Mouse (Mus musculus) embryonic facial prominence, embryonic 11.5 days (tissue): ENCODE measurements at regions not wholly inside any gene's neighbourhood (a gene's known extent, or its start where the extent isn't known, plus 50 kb on each side); places are given as distances from the start of the nearest gene placed in this dataset.

Source experiments
- ATAC-seq: fragments of 200-750 bp; cut with Nextera tagmentation; replicated peaks from 2 replicates; pipeline ENCODE4 v1.8.0; 2017; ENCODE audit warnings: low read depth; ENCODE audit not compliant: insufficient number of reproducible peaks, low FRiP score, low TSS enrichment
- DNase-seq: peaks from one replicate; pipeline ENCODE4 v3.0.0-alpha.2; 2015; ENCODE audit warnings: low spot score
- H3K27ac ChIP-seq: fragments of 300-500 bp; sonication (generic); replicated peaks from 2 replicates; pipeline ENCODE4 v1.5.1; 2014; ENCODE audit warnings: mild to moderate bottlenecking, low read depth, low read length, control low read depth
- H3K27me3 ChIP-seq: fragments of 300-500 bp; sonication (generic); 2 replicates; pipeline ENCODE4 v1.6.1; 2014; ENCODE audit warnings: mild to moderate bottlenecking, low read length, moderate library complexity, mixed read lengths; ENCODE audit not compliant: control insufficient read depth, insufficient read depth
- H3K36me3 ChIP-seq: fragments of 300-500 bp; sonication (generic); replicated peaks from 2 replicates; pipeline ENCODE4 v1.6.1; 2014; ENCODE audit warnings: low read depth, mild to moderate bottlenecking, low read length, moderate library complexity, mixed read lengths; ENCODE audit not compliant: control insufficient read depth, insufficient read depth
- H3K4me1 ChIP-seq: fragments of 300-500 bp; sonication (generic); 2 replicates; pipeline ENCODE4 v1.6.1; 2014; ENCODE audit warnings: low read length, mixed read lengths; ENCODE audit not compliant: control insufficient read depth, insufficient read depth
- H3K4me2 ChIP-seq: fragments of 300-500 bp; sonication (generic); 2 replicates; pipeline ENCODE4 v1.6.1; 2014; ENCODE audit warnings: low read depth, mild to moderate bottlenecking, control low read depth, low read length, moderate library complexity
- H3K4me3 ChIP-seq: fragments of 300-500 bp; sonication (generic); 2 replicates; pipeline ENCODE4 v1.5.1; 2014; ENCODE audit warnings: low read depth, low read length, control low read depth
- H3K9ac ChIP-seq: fragments of 300-500 bp; sonication (generic); replicated peaks from 2 replicates; pipeline ENCODE4 v1.6.1; 2014; ENCODE audit warnings: mild to moderate bottlenecking, control low read depth, low read length
- H3K9me3 ChIP-seq: fragments of 300-500 bp; sonication (generic); replicated peaks from 2 replicates; pipeline ENCODE4 v1.6.1; 2016; ENCODE audit warnings: mild to moderate bottlenecking, low read length, inconsistent platforms, mixed read lengths; ENCODE audit not compliant: control insufficient read depth
- WGBS: fragments of 180-500 bp; shearing (Covaris S2); extraction: QIAGEN DNeasy Blood & Tissue Kit; methylation state at CpG from one replicate; pipeline ENCODE4 v1.1.7; 2014; 5-methylcytosine and 5-hydroxymethylcytosine counted together

DNA sequence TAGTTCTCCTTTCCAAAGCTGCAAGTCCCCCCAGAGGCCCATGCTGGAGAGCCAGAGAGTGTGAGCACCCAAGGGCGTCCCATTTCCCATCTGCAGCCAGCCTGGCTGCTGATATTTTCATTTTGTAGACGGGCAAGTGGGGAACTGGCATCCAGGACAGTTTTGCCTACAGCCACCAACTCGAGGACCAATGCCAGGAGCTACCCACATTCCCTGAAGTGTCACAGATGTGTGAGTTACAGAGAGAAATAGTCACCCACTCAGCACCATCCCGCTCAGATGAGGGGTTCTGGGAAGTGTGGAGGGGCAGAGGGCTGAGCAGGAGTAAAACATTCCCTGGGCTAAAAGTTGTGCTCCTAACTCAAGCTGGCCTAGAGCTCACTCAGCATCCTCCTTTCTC lies 472.6 kb upstream of the Zmiz1 start:
- WGBS: 80% methylated on average over 4 of the region's 4 CpGs
- H3K27ac ChIP-seq: no peak overlapping the region
- no peak for ATAC-seq

GRCm38 (mm10) chr14:24993751-24994658 lies 465.0 kb upstream of the Zmiz1 start:
- WGBS: 36% methylated on average over 21 of the region's 21 CpGs
- ATAC-seq (no peak), DNase-seq (peak; percentile 21)
- Histone ChIP-seq H3K27ac (no peak overlapping the region), H3K9ac (0 out of 2 replicates have a peak overlapping the region, but pooled peaks have one; percentile 7), H3K36me3 (no peaks in the 10 kb centered on the region), H3K27me3 (no peaks in the 10 kb centered on the region), H3K9me3 (peaks cover 3% of the 10 kb centered on the region; the same call in 1 of the 2 replicates), H3K4me3 (no peak overlapping the region), H3K4me1 (peaks cover 8% of the 10 kb centered on the region), H3K4me2 (no peak overlapping the region)

More for the DNA sequence above, 472.6 kb upstream of the Zmiz1 start:
- H3K9me3 ChIP-seq: no peaks in the 10 kb centered on the region
- no peaks in the 10 kb centered on the region for H3K27me3 ChIP-seq
- H3K36me3 ChIP-seq: no peaks in the 10 kb centered on the region
- DNase-seq: no peak
- no peak overlapping the region for H3K4me2 ChIP-seq
- H3K4me3 ChIP-seq: no peak overlapping the region
- H3K9ac ChIP-seq: no peak overlapping the region
- no peaks in the 10 kb centered on the region for H3K4me1 ChIP-seq

DNA sequence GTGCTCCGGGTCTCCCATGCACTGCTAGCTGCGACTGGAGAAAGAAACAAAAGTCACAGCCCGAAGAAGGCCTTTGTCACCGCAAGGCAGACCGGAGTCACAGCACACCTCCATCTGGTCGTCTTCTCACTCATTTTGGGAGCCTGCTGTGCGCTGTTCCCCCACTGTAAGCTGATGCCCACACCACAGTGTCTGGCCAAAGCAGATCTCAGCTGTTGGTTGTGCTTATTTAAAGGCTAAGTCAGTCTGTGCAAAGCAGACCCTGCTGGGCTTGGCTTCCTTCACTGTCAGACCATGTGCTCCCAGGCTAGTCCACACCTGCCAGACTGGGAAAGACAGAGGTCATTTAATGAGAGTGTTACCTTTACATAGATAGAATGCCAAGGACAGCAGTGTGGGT lies 463.8 kb upstream of the Zmiz1 start:
- H3K9ac ChIP-seq: no peak overlapping the region
- H3K4me3 ChIP-seq: no peak overlapping the region
- no peak for ATAC-seq
- H3K36me3 ChIP-seq: no peaks in the 10 kb centered on the region
- H3K9me3 ChIP-seq: peaks cover 3% of the 10 kb centered on the region; the same call in 1 of the 2 replicates
- no peak overlapping the region for H3K4me2 ChIP-seq
- peaks cover 8% of the 10 kb centered on the region for H3K4me1 ChIP-seq
- 59% methylated on average over 7 of the region's 7 CpGs for WGBS
- no peak for DNase-seq
- no peak overlapping the region for H3K27ac ChIP-seq
- H3K27me3 ChIP-seq: no peaks in the 10 kb centered on the region

DNA sequence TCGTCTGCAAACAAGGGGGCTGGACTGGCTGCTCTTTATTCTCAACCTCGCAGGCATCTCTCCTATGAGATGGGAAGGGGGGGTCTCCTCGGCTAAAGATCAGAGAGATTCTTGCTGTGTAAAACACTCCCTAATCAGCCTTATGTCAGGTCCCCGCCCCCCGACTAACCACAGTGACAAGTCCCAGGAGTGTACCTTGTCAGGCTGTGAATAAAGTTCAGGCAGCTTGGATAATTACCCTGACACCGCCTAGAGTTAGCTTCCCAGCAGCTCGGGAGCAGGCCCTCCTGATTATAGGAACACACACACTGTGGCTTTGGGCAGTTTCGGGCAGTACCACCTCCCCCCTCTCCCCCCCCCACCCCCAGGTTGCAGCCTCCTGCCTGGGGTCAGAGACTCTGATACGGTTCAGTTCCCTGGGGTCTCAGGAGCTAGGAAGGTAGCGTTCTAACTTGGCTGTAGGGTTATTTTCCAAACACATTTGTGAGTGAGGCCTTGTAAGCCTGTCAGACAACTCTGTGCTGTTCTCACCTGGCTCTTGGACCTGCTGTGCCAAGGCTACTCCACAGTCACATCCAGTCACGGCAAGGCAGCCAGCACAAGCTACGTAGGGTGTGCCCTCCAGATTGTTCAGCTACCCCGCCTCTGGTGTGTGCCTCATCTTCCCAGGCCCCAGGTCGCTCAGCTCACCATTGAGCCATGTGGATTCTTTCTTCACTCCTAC lies 461.0 kb upstream of the Zmiz1 start:
- Histone ChIP-seq H3K9ac (no peak overlapping the region; the same call in 1 of the 2 replicates), H3K4me1 (peaks cover 8% of the 10 kb centered on the region), H3K27ac (no peak overlapping the region; the same call in 1 of the 2 replicates), H3K4me2 (no peak overlapping the region), H3K4me3 (no peak overlapping the region), H3K9me3 (no peaks in the 10 kb centered on the region), H3K27me3 (no peaks in the 10 kb centered on the region), H3K36me3 (no peaks in the 10 kb centered on the region)
- DNase-seq (peak; percentile 71), ATAC-seq (peak; percentile 76)
- WGBS: 22% methylated on average over 14 of the region's 14 CpGs

GRCm38 (mm10) chr14:24999008-24999572 lies 459.9 kb upstream of the Zmiz1 start:
- Histone ChIP-seq H3K36me3 (no peaks in the 10 kb centered on the region), H3K27ac (no peak overlapping the region), H3K4me1 (peaks cover 8% of the 10 kb centered on the region), H3K9ac (no peak overlapping the region), H3K4me2 (no peak overlapping the region), H3K9me3 (no peaks in the 10 kb centered on the region), H3K4me3 (no peak overlapping the region), H3K27me3 (no peaks in the 10 kb centered on the region)
- ATAC-seq (no peak), DNase-seq (no peak)
- WGBS: 31% methylated on average over 3 of the region's 3 CpGs

DNA sequence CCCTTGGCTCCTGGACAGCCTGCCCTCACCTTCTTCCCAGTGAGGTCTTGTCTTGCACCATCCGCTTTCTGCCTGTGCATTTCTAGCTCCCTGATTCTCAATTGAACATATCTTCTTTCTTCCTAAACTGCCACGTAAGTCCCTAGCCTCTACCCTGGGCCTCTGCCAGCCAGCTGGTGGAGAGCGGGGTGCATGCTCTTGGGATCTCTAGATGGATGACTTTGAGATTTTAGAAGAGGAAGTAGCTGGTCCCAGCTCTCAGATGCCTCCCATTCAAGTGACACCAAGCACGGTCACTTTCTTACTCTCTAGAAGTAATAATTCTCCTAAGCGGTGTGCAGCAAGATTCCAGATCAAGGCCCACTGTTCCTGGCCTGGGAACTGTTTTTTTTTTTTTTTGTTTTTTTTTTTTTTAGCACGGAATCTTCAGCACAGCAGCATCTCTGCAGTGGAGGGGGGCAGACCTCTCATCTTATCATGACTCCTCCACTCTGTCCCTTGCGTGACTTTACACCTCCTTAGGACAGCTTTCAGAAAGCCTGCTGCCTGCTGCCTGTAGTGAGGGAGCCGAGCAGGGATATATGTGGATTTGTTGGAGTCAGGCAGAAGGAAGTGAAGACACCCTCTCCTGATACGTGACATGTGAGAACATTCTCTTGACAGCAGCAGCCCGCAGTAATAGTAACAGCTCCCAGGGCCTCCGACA lies 453.6 kb upstream of the Zmiz1 start:
- H3K4me1 ChIP-seq: no peaks in the 10 kb centered on the region
- ATAC-seq (no peak), DNase-seq (no peak)
- H3K4me2 ChIP-seq: no peak overlapping the region
- H3K27ac ChIP-seq: no peak overlapping the region
- no peak overlapping the region for H3K4me3 ChIP-seq
- H3K36me3 ChIP-seq: no peaks in the 10 kb centered on the region
- H3K27me3 ChIP-seq: no peaks in the 10 kb centered on the region
- 79% methylated on average over 11 of the region's 11 CpGs for WGBS
- no peaks in the 10 kb centered on the region for H3K9me3 ChIP-seq
- no peak overlapping the region for H3K9ac ChIP-seq

DNA sequence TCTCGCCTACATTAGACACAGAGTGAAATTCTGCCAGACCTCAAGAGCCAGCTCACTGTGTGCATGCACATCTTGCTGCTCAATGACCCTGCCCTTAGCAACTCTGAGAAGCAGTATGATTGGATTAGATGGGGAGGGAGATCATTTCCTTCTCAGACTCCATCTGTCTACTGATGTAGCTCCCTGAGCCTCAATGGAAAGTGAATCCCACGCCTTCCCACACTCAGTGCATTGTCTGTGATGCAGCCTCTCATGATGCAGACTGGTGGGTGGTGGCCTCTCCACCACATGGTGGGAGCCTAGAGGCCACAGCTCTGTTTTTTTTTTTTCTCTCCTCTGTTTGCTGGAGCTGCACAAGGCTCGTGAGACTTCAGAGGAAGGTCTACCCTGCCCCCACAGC lies 447.1 kb upstream of the Zmiz1 start:
- 58% methylated on average over 3 of the region's 3 CpGs for WGBS
- no peak overlapping the region for H3K9ac ChIP-seq
- H3K4me1 ChIP-seq: peaks cover 3% of the 10 kb centered on the region
- H3K4me2 ChIP-seq: no peak overlapping the region
- H3K9me3 ChIP-seq: no peaks in the 10 kb centered on the region
- no peak overlapping the region for H3K4me3 ChIP-seq
- H3K27me3 ChIP-seq: no peaks in the 10 kb centered on the region
- H3K27ac ChIP-seq: no peak overlapping the region
- DNase-seq: no peak
- no peaks in the 10 kb centered on the region for H3K36me3 ChIP-seq
- ATAC-seq: no peak; the same call in 1 of the 2 replicates
